Mouse (Mus musculus): ENCODE data around the gene Sfxn1. TPM values are rescaled to one million over a fixed set of nuclear protein-coding genes. Genes with fewer than 3 reads are reported as not detected.

The Sfxn1 gene
- polyA plus RNA-seq, 1 experiment from 2014 or later: 21.0 TPM

DNA sequence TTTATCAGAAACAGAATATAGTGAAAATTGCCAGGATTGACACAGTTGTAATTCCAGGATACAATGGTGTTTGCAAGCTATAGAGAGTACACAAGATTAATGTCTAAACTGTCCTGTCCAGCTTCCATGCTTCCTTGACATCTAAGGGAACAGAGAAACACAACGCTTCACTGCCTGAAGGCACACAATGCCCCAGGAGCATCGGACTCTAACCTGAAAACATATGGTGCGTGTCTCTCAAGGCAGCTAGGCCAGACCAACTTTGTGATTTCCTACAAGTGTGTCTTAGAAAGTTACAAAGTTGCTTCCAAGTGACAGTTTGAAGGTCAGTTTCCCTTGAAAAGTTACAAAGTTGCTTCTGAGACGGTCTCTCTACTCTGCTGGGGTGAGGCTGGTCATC lies 25.6 kb downstream of the Sfxn1 start:
- no peaks in the 10 kb centered on the region for H3K9me3 ChIP-seq (replicated peaks)
- no peaks in the 10 kb centered on the region for H3K27me3 ChIP-seq
- no peak overlapping the region for H3K9ac ChIP-seq
- 90% methylated on average over 4 of the region's 4 CpGs for WGBS
- H3K4me3 ChIP-seq: no peak overlapping the region
- ATAC-seq (replicated peaks; ENCODE audit: insufficient number of reproducible peaks, insufficient read depth, low FRiP score, low read depth): no peak
- H3K4me1 ChIP-seq (replicated peaks): peaks cover 16% of the 10 kb centered on the region; the same call in 1 of the 2 replicates
- peaks cover 49% of the 10 kb centered on the region; the same call in 1 of the 2 replicates for H3K36me3 ChIP-seq
- no peak overlapping the region for H3K27ac ChIP-seq
- H3K4me2 ChIP-seq: no peak overlapping the region

DNA sequence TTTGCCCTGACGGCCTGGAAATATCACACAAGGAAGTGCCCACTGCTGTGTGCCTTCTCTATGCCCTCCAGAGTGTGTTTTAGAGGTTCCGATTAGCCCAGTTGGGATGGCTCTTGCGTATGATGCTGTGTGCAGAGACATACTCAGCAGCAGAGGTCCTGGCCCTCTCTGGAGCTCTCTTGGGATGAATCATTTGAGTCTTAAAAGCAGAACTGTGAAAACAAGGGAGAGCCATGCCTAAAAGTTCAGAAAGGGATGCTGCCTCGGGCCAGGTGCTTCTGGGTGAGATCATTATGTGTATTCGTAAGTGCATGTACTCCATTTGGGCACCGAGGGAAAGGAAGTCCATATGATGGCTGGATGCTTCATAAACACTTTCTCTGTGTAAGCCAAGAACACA lies 26.1 kb downstream of the Sfxn1 start:
- H3K9ac ChIP-seq: no peak overlapping the region
- no peak overlapping the region for H3K4me2 ChIP-seq
- H3K36me3 ChIP-seq: peaks cover 43% of the 10 kb centered on the region; the same call in 1 of the 2 replicates
- H3K4me3 ChIP-seq: no peak overlapping the region
- H3K4me1 ChIP-seq (replicated peaks): peaks cover 16% of the 10 kb centered on the region; the same call in 1 of the 2 replicates
- 87% methylated on average over 6 of the region's 6 CpGs for WGBS
- no peaks in the 10 kb centered on the region for H3K27me3 ChIP-seq
- H3K9me3 ChIP-seq (replicated peaks): no peaks in the 10 kb centered on the region
- ATAC-seq (replicated peaks; ENCODE audit: insufficient number of reproducible peaks, insufficient read depth, low FRiP score, low read depth): no peak
- H3K27ac ChIP-seq: no peak overlapping the region

DNA sequence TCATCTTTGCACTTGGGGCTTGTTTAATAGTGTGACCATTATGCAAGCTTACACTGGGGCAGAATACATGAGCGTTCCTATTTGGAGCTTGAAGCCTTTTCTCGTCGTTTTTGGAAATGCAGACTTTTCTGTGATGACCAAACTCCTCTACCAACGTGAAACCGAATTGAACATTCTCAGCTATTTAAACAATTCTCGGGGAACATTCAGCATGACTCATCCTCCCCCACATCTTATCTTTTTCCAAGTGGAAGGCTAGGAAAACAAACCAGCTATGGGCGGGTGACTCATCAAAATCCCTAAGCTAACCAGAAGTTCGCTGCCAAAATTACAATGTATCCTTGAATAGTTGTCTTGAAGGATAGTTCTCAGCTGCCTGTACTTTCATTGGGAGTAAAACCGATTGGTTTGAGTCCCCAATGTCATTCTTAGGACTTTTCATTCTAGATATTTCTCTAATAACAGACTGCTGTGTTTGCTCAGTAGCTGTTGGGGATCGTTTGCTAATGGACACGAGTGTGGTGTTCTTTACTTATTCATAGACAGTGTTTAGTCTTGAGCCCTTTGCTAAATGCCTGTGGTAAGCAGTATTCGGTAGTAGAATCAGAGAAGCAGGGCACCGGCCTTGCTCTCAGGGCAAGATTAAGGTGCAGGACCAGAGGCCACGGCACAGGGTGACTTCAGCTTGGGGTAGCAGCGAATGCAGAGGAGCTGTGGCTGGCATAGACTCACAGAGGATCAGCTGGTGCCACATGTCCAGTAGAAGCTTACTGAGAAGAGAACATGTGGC lies 29.6 kb downstream of the Sfxn1 start:
- Histone ChIP-seq H3K27ac (no peak overlapping the region), H3K36me3 (peaks cover 22% of the 10 kb centered on the region; the same call in 1 of the 2 replicates), H3K4me1 (replicated peaks) (peaks cover 7% of the 10 kb centered on the region; the same call in 1 of the 2 replicates)

GRCm38 (mm10) chr13:54102061-54102460 lies 30.4 kb downstream of the Sfxn1 start:
- H3K4me3 ChIP-seq: no peak overlapping the region
- no peaks in the 10 kb centered on the region for H3K27me3 ChIP-seq
- H3K4me1 ChIP-seq (replicated peaks): peaks cover 7% of the 10 kb centered on the region; the same call in 1 of the 2 replicates
- H3K27ac ChIP-seq: no peak overlapping the region
- ATAC-seq (replicated peaks; ENCODE audit: insufficient number of reproducible peaks, insufficient read depth, low FRiP score, low read depth): no peak
- H3K4me2 ChIP-seq: no peak overlapping the region
- peaks cover 19% of the 10 kb centered on the region; the same call in 1 of the 2 replicates for H3K36me3 ChIP-seq
- 89% methylated on average over 3 of the region's 3 CpGs for WGBS
- no peak overlapping the region for H3K9ac ChIP-seq
- H3K9me3 ChIP-seq (replicated peaks): no peaks in the 10 kb centered on the region

More for the DNA sequence above, 29.6 kb downstream of the Sfxn1 start:
- no peak for ATAC-seq (replicated peaks; ENCODE audit: insufficient number of reproducible peaks, insufficient read depth, low FRiP score, low read depth)
- Histone ChIP-seq H3K4me3 (no peak overlapping the region), H3K9ac (no peak overlapping the region), H3K27me3 (no peaks in the 10 kb centered on the region), H3K9me3 (replicated peaks) (no peaks in the 10 kb centered on the region), H3K4me2 (no peak overlapping the region)
- 57% methylated on average over 15 of the region's 15 CpGs for WGBS

DNA sequence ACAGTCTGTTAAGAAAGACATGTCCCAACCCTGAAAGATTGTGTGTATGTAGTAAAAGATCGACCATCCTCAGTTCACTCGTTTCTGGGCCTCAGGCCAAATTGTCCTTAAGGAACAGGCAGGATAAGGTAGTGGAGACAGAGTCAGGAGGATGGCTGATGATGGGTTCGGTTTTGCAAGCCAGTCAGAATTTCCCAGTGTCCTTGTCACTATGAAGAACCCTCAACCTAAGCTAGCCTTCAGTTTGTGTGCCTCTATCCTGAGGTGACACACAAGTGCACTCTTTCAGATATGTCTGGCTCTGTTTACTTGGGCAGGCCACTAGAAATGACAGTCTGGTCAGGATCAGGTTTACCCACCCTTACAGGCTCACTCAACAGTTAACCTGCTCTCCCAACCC lies 31.6 kb downstream of the Sfxn1 start:
- H3K36me3 ChIP-seq: peaks cover 16% of the 10 kb centered on the region; the same call in 1 of the 2 replicates
- WGBS: 61% methylated on average over 3 of the region's 3 CpGs
- H3K27me3 ChIP-seq: no peaks in the 10 kb centered on the region
- no peaks in the 10 kb centered on the region for H3K9me3 ChIP-seq (replicated peaks)
- H3K9ac ChIP-seq: no peak overlapping the region
- H3K27ac ChIP-seq: no peak overlapping the region
- H3K4me2 ChIP-seq: no peak overlapping the region
- peaks cover 7% of the 10 kb centered on the region; the same call in 1 of the 2 replicates for H3K4me1 ChIP-seq (replicated peaks)
- ATAC-seq (replicated peaks; ENCODE audit: insufficient number of reproducible peaks, insufficient read depth, low FRiP score, low read depth): no peak
- H3K4me3 ChIP-seq: no peak overlapping the region

GRCm38 (mm10) chr13:54103866-54104265 lies 32.2 kb downstream of the Sfxn1 start:
- peaks cover 7% of the 10 kb centered on the region; the same call in 1 of the 2 replicates for H3K4me1 ChIP-seq (replicated peaks)
- H3K36me3 ChIP-seq: peaks cover 12% of the 10 kb centered on the region; the same call in 1 of the 2 replicates
- H3K27me3 ChIP-seq: no peaks in the 10 kb centered on the region
- no peak for ATAC-seq (replicated peaks; ENCODE audit: insufficient number of reproducible peaks, insufficient read depth, low FRiP score, low read depth)
- H3K4me2 ChIP-seq: no peak overlapping the region
- H3K27ac ChIP-seq: no peak overlapping the region
- no peak overlapping the region for H3K4me3 ChIP-seq
- 56% methylated on average over 10 of the region's 10 CpGs for WGBS
- no peak overlapping the region for H3K9ac ChIP-seq
- H3K9me3 ChIP-seq (replicated peaks): no peaks in the 10 kb centered on the region

GRCm38 (mm10) chr13:54113819-54114550 lies 42.3 kb downstream of the Sfxn1 start:
- no peak overlapping the region for H3K4me3 ChIP-seq
- H3K27ac ChIP-seq: no peak overlapping the region
- no peak overlapping the region for H3K4me2 ChIP-seq
- H3K9ac ChIP-seq: no peak overlapping the region
- H3K4me1 ChIP-seq (replicated peaks): no peaks in the 10 kb centered on the region
- no peaks in the 10 kb centered on the region for H3K9me3 ChIP-seq (replicated peaks)
- 0 out of 2 replicates have a peak, but pooled peaks have one; percentile 55 for ATAC-seq (replicated peaks; ENCODE audit: insufficient number of reproducible peaks, insufficient read depth, low FRiP score, low read depth)
- WGBS: 51% methylated on average over 11 of the region's 11 CpGs
- 0 out of 2 replicates have a peak, but pooled peaks cover 6% of the 10 kb centered on the region for H3K27me3 ChIP-seq
- H3K36me3 ChIP-seq: no peaks in the 10 kb centered on the region

DNA sequence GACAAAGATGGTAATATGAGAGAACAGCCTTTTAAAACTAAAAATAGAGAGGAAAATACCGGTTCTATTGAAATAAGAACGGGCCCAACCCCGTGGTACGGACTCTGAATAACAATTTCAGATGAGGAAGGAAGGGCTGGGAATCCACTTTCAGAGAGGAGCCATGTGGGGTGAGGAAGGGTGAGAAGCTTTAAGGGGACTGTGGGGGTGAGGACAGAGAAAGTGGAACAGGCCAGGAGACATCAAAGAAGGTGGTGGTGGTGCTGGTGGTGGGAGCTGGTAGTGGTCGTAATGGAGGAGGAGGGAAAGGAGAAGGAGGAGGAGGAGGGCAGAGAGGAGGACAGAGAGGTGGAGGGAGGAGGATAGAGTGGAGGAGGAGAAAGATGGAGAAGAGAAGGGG lies 43.3 kb downstream of the Sfxn1 start:
- no peak overlapping the region for H3K4me3 ChIP-seq
- 49% methylated on average over 5 of the region's 5 CpGs for WGBS

DNA sequence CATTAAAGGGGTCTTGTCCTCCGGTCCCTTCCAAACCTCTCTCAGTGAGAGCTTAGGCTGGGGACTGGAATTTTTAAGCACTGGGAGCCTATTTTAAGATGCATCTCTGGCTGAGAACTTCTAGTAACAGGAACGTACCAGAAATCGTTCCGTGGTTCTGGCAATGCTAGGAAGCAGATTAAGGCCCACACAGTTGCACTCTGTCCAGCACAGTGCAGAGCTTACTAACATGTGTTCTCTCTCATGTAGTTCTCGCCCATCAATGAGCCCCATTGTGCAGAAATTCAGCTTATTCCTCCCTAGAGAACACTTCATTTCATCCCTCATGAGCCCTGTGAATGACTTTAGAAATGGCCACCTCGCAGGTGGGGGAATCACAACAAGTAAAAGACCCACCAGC lies 44.1 kb downstream of the Sfxn1 start:
- Histone ChIP-seq H3K9me3 (replicated peaks) (no peaks in the 10 kb centered on the region), H3K9ac (no peak overlapping the region), H3K4me3 (no peak overlapping the region), H3K4me1 (replicated peaks) (no peaks in the 10 kb centered on the region), H3K36me3 (no peaks in the 10 kb centered on the region), H3K27me3 (0 out of 2 replicates have a peak, but pooled peaks cover 6% of the 10 kb centered on the region), H3K27ac (no peak overlapping the region), H3K4me2 (no peak overlapping the region)
- WGBS: 71% methylated on average over 6 of the region's 6 CpGs
- no peak for ATAC-seq (replicated peaks; ENCODE audit: insufficient number of reproducible peaks, insufficient read depth, low FRiP score, low read depth)

More for the DNA sequence above, 43.3 kb downstream of the Sfxn1 start:
- Histone ChIP-seq H3K36me3 (no peaks in the 10 kb centered on the region), H3K27me3 (0 out of 2 replicates have a peak, but pooled peaks cover 6% of the 10 kb centered on the region), H3K4me2 (no peak overlapping the region), H3K9me3 (replicated peaks) (no peaks in the 10 kb centered on the region), H3K4me1 (replicated peaks) (no peaks in the 10 kb centered on the region), H3K27ac (no peak overlapping the region), H3K9ac (no peak overlapping the region)
- no peak for ATAC-seq (replicated peaks; ENCODE audit: insufficient number of reproducible peaks, insufficient read depth, low FRiP score, low read depth)

DNA sequence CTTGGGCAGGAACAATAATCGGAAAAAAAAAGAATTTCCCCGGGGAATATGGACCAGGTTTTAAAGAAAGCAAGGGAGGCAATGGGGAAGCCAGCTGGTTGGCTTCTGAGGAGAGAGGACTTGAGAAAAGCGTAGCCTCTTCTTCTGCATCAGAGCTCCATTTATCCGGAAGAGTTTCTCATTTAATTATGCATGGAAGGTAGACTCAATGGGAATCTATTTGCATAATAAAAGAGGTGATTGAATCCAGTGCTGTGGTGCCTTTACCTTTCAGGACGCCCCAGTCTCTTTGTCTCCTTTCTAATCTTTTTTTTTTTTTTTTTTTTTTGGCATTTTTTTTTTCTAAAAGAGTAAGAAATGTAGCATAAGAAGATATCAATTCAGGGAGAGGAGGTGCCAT lies 46.7 kb downstream of the Sfxn1 start:
- H3K4me1 ChIP-seq (replicated peaks): no peaks in the 10 kb centered on the region
- no peak overlapping the region for H3K9ac ChIP-seq
- WGBS: 47% methylated on average over 5 of the region's 5 CpGs
- 0 out of 2 replicates have a peak, but pooled peaks cover 6% of the 10 kb centered on the region for H3K27me3 ChIP-seq
- H3K36me3 ChIP-seq: no peaks in the 10 kb centered on the region
- H3K4me3 ChIP-seq: no peak overlapping the region
- no peak for ATAC-seq (replicated peaks; ENCODE audit: insufficient number of reproducible peaks, insufficient read depth, low FRiP score, low read depth)
- H3K4me2 ChIP-seq: no peak overlapping the region
- H3K9me3 ChIP-seq (replicated peaks): no peaks in the 10 kb centered on the region
- no peak overlapping the region for H3K27ac ChIP-seq

DNA sequence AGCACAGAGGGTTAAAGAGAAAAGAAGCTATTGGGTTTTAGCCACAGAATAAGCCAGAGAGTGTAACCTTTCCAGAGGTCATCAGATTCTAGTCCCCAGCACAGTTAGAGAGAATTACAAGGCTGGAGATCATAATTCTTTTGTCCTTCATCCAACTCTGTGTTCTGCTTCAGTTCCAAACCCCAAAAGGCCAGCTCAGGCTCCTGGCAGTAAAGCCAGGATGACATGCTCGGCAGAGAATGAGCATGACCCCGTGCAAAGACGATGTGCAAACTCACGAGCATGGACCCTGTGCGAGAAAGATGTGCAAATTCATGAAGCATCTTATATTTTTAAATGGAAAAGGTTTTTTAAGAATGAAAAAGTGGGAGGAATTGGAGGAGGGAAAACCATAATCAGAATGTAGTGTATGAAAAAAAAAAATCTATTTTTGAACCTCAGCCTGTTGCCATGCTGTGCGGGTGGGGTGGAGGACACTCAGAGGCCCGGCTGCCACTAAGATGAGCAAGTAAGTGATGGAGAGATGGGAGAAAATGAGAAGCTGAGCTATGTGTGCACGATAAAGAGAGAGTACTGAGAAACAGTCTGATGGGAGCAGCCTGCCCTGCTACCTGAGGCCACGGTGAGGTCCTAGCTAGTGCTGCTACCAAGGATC lies 66.2 kb downstream of the Sfxn1 start:
- no peak overlapping the region for H3K4me3 ChIP-seq
- no peak overlapping the region for H3K27ac ChIP-seq
- 79% methylated on average over 9 of the region's 9 CpGs for WGBS
- H3K4me2 ChIP-seq: no peak overlapping the region
- H3K4me1 ChIP-seq (replicated peaks): no peaks in the 10 kb centered on the region
- no peak overlapping the region for H3K9ac ChIP-seq
- H3K36me3 ChIP-seq: no peaks in the 10 kb centered on the region
- no peaks in the 10 kb centered on the region for H3K27me3 ChIP-seq
- ATAC-seq (replicated peaks; ENCODE audit: insufficient number of reproducible peaks, insufficient read depth, low FRiP score, low read depth): no peak
- H3K9me3 ChIP-seq (replicated peaks): no peaks in the 10 kb centered on the region

Data from heart, embryonic 15.5 days (tissue).